Mouse (Mus musculus) liver, adult 2 months (tissue): ENCODE results near the gene Cfap157.

ENCODE experiments used
- CTCF ChIP-seq: fragments of 200-500 bp; IDR thresholded peaks from 2 replicates; pipeline ENCODE4 v1.5.1; 2011; ENCODE audit warnings: low read depth, low read length, control low read depth
- POLR2A ChIP-seq: fragments of 200-500 bp; IDR thresholded peaks from 2 replicates; pipeline ENCODE4 v1.6.1; 2011; ENCODE audit warnings: low read length, control low read depth; ENCODE audit not compliant: insufficient read depth; ENCODE audit errors: extremely low read depth

- TF ChIP-seq POLR2A (no peak), CTCF (no peak)
Measured at GRCm38 (mm10) chr2:32729547-32729946, 54.7 kb downstream of the Cfap157 start.
